Mouse (Mus musculus): Measurements from ENCODE around the gene Cox19. TPM values are rescaled to one million over a fixed set of nuclear protein-coding genes. Genes with fewer than 3 reads are reported as not detected.

The Cox19 gene
- polyA plus RNA-seq, 1 experiment, result 250 TPM

GRCm38 (mm10) chr5:139317751-139318504 lies 33.3 kb downstream of the Cox19 start:
- H3K27ac ChIP-seq (replicated peaks; ENCODE audit: low read depth, low read length), result no peak overlapping the region
- no peaks in the 10 kb centered on the region; the same call in 1 of the 2 replicates for H3K4me1 ChIP-seq (ENCODE audit: control insufficient read depth, insufficient read depth, insufficient read length, low read length)
- no peak overlapping the region for H3K4me3 ChIP-seq (ENCODE audit: insufficient read depth, low read depth, low read length)

GRCm38 (mm10) chr5:139316982-139317675 lies 34.1 kb downstream of the Cox19 start:
- Histone ChIP-seq H3K4me1 (ENCODE audit: control insufficient read depth, insufficient read depth, insufficient read length, low read length) (no peaks in the 10 kb centered on the region; the same call in 1 of the 2 replicates), H3K27ac (replicated peaks; ENCODE audit: low read depth, low read length) (no peak overlapping the region), H3K4me3 (ENCODE audit: insufficient read depth, low read depth, low read length) (no peak overlapping the region)

DNA sequence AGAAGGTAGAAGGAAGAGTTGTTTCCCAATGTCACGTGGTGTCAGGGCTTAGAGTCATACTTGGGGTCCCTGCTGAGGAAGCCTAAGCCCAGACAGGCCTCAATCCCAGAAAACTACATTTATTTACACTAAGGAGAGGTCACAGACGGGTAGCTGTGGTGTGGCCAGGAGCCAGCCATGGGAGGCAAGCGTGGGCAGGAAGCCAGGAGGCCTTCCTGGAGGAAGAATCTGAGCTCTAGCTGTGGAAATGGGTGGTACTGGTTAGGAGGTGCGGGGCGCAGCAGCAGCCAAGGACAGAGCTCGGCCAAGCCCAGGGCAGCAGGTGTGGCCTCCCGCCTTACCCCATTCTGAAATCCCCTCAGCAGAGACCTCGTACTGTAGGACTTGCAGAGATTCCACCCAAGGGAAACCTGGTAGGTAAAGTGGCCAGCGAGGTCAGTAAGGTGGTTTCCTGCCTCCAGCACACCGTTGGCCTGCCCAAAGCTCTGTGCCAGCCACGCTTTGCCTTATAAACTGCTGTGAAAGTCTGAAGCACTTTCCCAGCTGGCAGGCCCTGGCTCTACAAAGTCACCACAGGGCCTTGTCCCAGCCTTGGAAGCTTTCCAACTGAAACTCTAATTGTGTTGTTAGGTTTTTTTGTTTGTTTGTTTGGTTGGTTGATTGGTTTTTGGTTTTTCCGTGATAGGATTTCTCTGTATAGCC lies 36.1 kb downstream of the Cox19 start:
- Histone ChIP-seq H3K4me1 (ENCODE audit: control insufficient read depth, insufficient read depth, insufficient read length, low read length) (no peaks in the 10 kb centered on the region; the same call in 1 of the 2 replicates), H3K4me3 (ENCODE audit: insufficient read depth, low read depth, low read length) (no peak overlapping the region), H3K27ac (replicated peaks; ENCODE audit: low read depth, low read length) (no peak overlapping the region)

GRCm38 (mm10) chr5:139313536-139313935 lies 37.7 kb downstream of the Cox19 start:
- H3K4me1 ChIP-seq (ENCODE audit: control insufficient read depth, insufficient read depth, insufficient read length, low read length), result no peaks in the 10 kb centered on the region
- H3K4me3 ChIP-seq (ENCODE audit: insufficient read depth, low read depth, low read length), result no peak overlapping the region
- no peak overlapping the region for H3K27ac ChIP-seq (replicated peaks; ENCODE audit: low read depth, low read length)

- H3K27ac ChIP-seq (replicated peaks; ENCODE audit: low read depth, low read length), result no peak overlapping the region
- no peak overlapping the region for H3K4me3 ChIP-seq (ENCODE audit: insufficient read depth, low read depth, low read length)
- H3K4me1 ChIP-seq (ENCODE audit: control insufficient read depth, insufficient read depth, insufficient read length, low read length), result no peaks in the 10 kb centered on the region
Observed at GRCm38 (mm10) chr5:139311822-139312221, 39.4 kb downstream of the Cox19 start.

GRCm38 (mm10) chr5:139310477-139310876 lies 40.7 kb downstream of the Cox19 start:
- H3K4me3 ChIP-seq (ENCODE audit: insufficient read depth, low read depth, low read length), result no peak overlapping the region
- no peaks in the 10 kb centered on the region for H3K4me1 ChIP-seq (ENCODE audit: control insufficient read depth, insufficient read depth, insufficient read length, low read length)
- H3K27ac ChIP-seq (replicated peaks; ENCODE audit: low read depth, low read length), result no peak overlapping the region

- H3K27ac ChIP-seq (replicated peaks; ENCODE audit: low read depth, low read length), result no peak overlapping the region
- H3K4me3 ChIP-seq (ENCODE audit: insufficient read depth, low read depth, low read length), result no peak overlapping the region
- H3K4me1 ChIP-seq (ENCODE audit: control insufficient read depth, insufficient read depth, insufficient read length, low read length), result no peaks in the 10 kb centered on the region
Observed at GRCm38 (mm10) chr5:139309946-139310345, 41.3 kb downstream of the Cox19 start.

- Histone ChIP-seq H3K4me1 (ENCODE audit: control insufficient read depth, insufficient read depth, insufficient read length, low read length) (no peaks in the 10 kb centered on the region), H3K27ac (replicated peaks; ENCODE audit: low read depth, low read length) (no peak overlapping the region), H3K4me3 (ENCODE audit: insufficient read depth, low read depth, low read length) (no peak overlapping the region)
Observed at GRCm38 (mm10) chr5:139303646-139304061, 47.6 kb downstream of the Cox19 start.

- Histone ChIP-seq H3K27ac (replicated peaks; ENCODE audit: low read depth, low read length) (no peak overlapping the region), H3K4me1 (ENCODE audit: control insufficient read depth, insufficient read depth, insufficient read length, low read length) (no peaks in the 10 kb centered on the region), H3K4me3 (ENCODE audit: insufficient read depth, low read depth, low read length) (no peak overlapping the region)
Observed at GRCm38 (mm10) chr5:139302101-139302500, 49.1 kb downstream of the Cox19 start.

GRCm38 (mm10) chr5:139297745-139298144 lies 53.5 kb downstream of the Cox19 start:
- Histone ChIP-seq H3K4me1 (ENCODE audit: control insufficient read depth, insufficient read depth, insufficient read length, low read length) (no peaks in the 10 kb centered on the region), H3K27ac (replicated peaks; ENCODE audit: low read depth, low read length) (no peak overlapping the region), H3K4me3 (ENCODE audit: insufficient read depth, low read depth, low read length) (no peak overlapping the region)

- Histone ChIP-seq H3K27ac (replicated peaks; ENCODE audit: low read depth, low read length) (no peak overlapping the region), H3K4me3 (ENCODE audit: insufficient read depth, low read depth, low read length) (no peak overlapping the region), H3K4me1 (ENCODE audit: control insufficient read depth, insufficient read depth, insufficient read length, low read length) (no peaks in the 10 kb centered on the region)
Observed at GRCm38 (mm10) chr5:139297092-139297491, 54.1 kb downstream of the Cox19 start.

DNA sequence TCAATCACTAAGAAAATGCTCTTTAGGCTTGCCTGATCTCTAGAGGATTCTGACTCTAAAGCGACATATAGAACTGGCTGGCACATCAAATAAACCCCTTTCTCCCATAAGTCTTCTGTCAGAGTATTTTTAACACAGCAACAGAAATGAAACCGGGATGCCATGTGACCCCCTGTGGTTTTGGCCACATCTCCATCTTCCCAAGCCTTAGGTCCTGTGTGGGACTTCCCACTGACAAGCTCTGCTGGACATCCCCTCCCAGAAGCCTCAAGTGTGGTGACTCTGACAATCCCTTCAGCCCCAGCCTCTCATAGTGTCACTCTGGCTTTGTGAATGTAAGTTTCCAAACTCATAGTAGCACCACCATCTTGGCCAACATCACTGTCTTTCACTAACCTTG lies 57.1 kb downstream of the Cox19 start:
- H3K4me3 ChIP-seq (ENCODE audit: insufficient read depth, low read depth, low read length), result no peak overlapping the region
- no peaks in the 10 kb centered on the region for H3K4me1 ChIP-seq (ENCODE audit: control insufficient read depth, insufficient read depth, insufficient read length, low read length)
- H3K27ac ChIP-seq (replicated peaks; ENCODE audit: low read depth, low read length), result no peak overlapping the region

DNA sequence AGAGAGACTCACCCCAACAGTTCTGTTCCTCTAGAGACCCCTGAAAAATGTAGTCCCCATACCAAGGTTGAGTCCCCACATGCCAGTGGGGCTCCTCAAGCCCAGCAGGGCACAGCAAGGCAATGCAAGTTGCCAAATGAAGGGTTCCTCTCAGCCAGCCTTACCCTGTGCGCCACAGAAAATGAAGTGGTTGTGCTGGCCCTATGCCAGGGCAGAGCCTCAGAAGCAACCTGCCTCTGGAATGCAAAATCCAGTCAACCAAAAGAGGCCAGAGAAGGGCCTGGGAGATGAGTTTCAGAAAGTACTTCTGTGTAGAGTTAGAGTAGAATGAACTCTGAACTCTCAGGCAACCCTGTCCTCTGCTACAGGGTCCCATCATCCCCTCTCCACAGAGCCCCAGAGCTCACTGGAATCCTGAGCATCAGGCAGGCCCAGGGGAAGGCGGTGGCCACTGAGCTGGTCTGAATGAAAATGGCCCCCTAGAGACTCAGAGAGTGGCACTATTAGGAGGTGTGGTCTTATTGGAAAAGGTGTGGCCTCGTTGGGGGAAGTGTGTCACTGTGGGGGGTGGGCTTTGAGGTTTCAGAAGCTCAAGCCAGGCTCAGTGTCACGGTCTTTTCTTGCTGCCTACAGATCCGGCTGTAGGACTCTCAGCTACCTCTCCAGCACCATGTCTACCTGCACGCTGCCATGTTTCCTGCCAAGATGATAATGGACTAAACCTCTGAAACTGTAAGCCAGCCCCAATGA lies 59.2 kb downstream of the Cox19 start:
- H3K27ac ChIP-seq (replicated peaks; ENCODE audit: low read depth, low read length), result no peak overlapping the region
- H3K4me3 ChIP-seq (ENCODE audit: insufficient read depth, low read depth, low read length), result no peak overlapping the region
- H3K4me1 ChIP-seq (ENCODE audit: control insufficient read depth, insufficient read depth, insufficient read length, low read length), result no peaks in the 10 kb centered on the region

DNA sequence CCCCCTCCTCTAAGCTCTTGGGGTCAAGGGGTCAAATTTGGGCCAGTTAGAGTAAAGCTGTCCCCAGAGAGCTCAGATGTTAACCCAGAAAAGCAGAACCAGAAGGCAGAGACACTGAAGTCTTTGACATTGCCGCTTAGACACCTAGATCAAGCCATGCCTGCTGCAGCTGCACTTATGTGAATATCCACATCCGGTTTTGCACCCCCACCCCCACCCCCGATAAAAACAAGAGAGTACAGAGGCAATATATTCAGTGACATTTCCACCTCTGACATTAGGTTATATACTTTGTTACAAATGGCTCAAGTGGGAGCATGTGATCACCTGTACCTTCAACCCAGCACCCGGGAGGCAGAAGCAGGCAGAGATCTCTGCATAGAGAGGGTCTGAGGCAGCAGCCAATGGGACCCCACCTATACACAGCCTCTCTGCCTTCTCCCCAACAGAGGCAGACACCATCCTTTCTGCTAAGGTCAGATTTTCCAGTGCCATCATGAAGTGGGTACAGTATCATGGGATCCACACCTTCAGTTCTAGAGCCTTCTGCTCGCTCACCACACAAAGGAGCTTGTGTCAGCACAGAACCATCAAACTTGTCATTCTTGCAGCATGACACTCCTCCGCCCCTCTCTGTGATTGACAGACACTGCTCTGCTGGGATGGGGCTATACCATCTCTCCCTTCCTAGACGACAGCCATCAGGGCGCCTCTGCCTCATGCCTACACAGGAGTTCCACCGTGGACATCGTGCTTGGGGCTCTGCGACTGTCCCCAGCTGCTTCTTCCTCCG lies 60.6 kb downstream of the Cox19 start:
- Histone ChIP-seq H3K4me1 (ENCODE audit: control insufficient read depth, insufficient read depth, insufficient read length, low read length) (peaks cover 8% of the 10 kb centered on the region), H3K27ac (replicated peaks; ENCODE audit: low read depth, low read length) (no peak overlapping the region), H3K4me3 (ENCODE audit: insufficient read depth, low read depth, low read length) (no peak overlapping the region)

All from brown adipose tissue, adult 24 weeks (tissue).